Mouse (Mus musculus) midbrain, embryonic 12.5 days (tissue): ENCODE measurements at regions not wholly inside any gene's neighbourhood (a gene's known extent, or its start where the extent isn't known, plus 50 kb on each side); places are given as distances from the start of the nearest gene placed in this dataset.

Experiments used
- ATAC-seq: fragments of 200-750 bp; cut with Nextera tagmentation; 2 replicates; pipeline ENCODE4 v1.8.0; 2017; ENCODE audit warnings: low read depth, moderate TSS enrichment, moderate library complexity; ENCODE audit not compliant: low FRiP score
- H3K27ac ChIP-seq: fragments of 300-500 bp; sonication (generic); replicated peaks from 2 replicates; pipeline ENCODE4 v1.5.1; 2016; ENCODE audit warnings: mild to moderate bottlenecking
- H3K27me3 ChIP-seq: fragments of 300-500 bp; sonication (generic); 2 replicates; pipeline ENCODE4 v1.6.1; 2016; ENCODE audit warnings: mild to moderate bottlenecking
- H3K36me3 ChIP-seq: fragments of 300-500 bp; sonication (generic); 2 replicates; pipeline ENCODE4 v1.6.1; 2016
- H3K4me1 ChIP-seq: fragments of 300-500 bp; sonication (generic); 2 replicates; pipeline ENCODE4 v1.6.1; 2016
- H3K4me2 ChIP-seq: fragments of 300-500 bp; sonication (generic); replicated peaks from 2 replicates; pipeline ENCODE4 v1.6.1; 2016; ENCODE audit warnings: mild to moderate bottlenecking, moderate library complexity
- H3K4me3 ChIP-seq: fragments of 300-500 bp; sonication (generic); 2 replicates; pipeline ENCODE4 v1.5.1; 2016; ENCODE audit warnings: mild to moderate bottlenecking
- H3K9ac ChIP-seq: fragments of 300-500 bp; sonication (generic); replicated peaks from 2 replicates; pipeline ENCODE4 v1.6.1; 2016; ENCODE audit warnings: mild to moderate bottlenecking, moderate library complexity
- H3K9me3 ChIP-seq: fragments of 300-500 bp; sonication (generic); 2 replicates; pipeline ENCODE4 v1.6.1; 2016; ENCODE audit warnings: mild to moderate bottlenecking
- WGBS: fragments of 180-500 bp; shearing (Covaris S2); methylation state at CpG from one replicate; pipeline ENCODE4 v1.1.7; 2016; 5-methylcytosine and 5-hydroxymethylcytosine counted together

DNA sequence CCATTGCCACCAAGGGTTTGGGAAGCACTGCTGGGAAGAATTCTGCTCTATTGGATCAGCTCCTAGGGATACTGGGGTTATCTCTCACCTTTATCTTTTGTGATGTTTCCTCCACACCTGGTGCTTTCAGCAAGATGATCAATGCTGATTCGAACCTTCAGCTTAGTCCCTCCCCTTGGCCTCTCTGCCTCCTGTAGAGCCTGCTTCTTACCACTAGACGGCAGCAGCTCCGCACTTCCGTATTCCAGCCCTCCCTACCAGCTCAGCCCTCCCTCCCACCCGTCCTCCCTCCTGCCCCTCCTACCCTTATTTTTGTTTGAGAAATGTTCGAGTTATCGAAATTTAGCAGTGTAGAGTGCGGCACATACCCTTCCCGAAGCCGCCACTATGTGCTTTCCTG lies 55.5 kb upstream of the Itga11 start:
- Histone ChIP-seq H3K27me3 (no peaks in the 10 kb centered on the region), H3K4me1 (no peaks in the 10 kb centered on the region), H3K9me3 (no peaks in the 10 kb centered on the region), H3K4me2 (no peak overlapping the region), H3K36me3 (no peaks in the 10 kb centered on the region), H3K9ac (no peak overlapping the region), H3K4me3 (no peak overlapping the region), H3K27ac (no peak overlapping the region)
- 68% methylated on average over 10 of the region's 10 CpGs for WGBS
- ATAC-seq, result no peak

DNA sequence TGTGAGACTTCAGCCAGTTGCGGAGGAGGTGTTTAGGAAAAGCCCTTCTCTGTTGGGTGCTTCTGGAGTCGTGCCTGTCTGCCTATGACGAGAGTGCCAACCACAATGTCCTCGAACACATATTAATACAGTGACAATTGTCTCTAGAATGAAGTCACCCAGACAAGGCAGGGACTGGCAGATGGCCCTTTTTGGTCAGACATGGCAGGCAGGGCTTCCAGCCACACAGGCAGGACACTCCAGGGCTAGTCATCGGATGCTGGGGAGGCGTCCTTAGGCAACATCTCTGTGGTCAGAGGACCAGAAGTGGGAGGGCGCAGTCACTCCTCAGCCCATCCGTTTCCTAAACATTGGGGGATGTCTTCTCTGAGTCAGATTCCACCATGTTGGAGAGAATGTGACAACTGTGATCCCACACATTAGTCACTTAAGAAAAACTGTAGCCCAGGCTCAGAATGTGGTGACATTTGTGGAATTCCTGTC lies 53.0 kb upstream of the Itga11 start:
- Histone ChIP-seq H3K9me3 (no peaks in the 10 kb centered on the region), H3K36me3 (no peaks in the 10 kb centered on the region), H3K27me3 (no peaks in the 10 kb centered on the region), H3K4me1 (no peaks in the 10 kb centered on the region), H3K4me2 (no peak overlapping the region), H3K27ac (no peak overlapping the region), H3K9ac (no peak overlapping the region), H3K4me3 (no peak overlapping the region)
- 84% methylated on average over 8 of the region's 8 CpGs for WGBS
- ATAC-seq, result no peak

DNA sequence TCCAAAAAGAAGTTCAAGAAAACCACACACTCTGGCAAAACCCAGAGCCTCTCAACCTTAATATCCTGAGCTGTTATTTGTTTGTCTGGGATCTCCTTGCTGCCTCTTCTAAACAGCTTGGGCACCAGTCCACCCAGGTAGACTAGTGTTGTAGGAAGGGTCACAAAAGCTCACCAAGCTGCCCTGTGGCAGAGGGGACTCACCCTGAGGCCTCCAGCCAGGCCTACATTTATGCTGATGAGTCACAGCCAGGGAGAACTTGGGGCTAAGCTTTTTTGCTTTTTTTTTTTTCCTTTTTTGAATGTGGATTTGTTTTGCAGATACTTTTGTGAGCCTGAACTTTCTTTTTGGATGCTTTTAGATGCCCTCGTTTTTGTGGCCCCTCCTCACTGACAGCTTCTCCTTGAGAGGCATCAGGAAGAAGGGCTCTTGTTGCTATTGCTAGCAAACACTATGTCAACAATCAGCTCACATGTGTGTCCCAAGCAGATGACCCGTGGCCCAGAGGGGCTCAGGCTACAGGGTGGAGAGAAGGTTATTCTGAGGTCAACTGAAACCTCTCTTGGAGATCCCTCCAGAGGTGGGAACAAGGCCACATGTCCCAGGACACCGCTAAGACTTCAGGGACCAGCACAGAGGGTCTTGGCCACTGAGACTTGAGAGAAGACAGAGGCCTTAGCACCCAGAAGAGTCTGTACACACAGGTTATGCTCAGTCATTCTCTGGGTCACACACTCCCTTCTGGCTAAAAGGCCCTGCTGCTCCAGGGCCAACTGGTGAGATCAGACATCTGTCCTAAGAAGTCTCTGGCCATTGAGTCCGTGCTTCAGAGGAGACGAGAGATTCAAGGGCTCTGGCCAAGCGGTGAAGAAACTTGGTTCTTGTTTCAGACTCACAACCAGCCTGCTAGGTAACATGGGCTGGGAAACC lies 50.3 kb upstream of the Itga11 start:
- ATAC-seq, result no peak
- Histone ChIP-seq H3K4me1 (no peaks in the 10 kb centered on the region), H3K27me3 (no peaks in the 10 kb centered on the region), H3K9me3 (no peaks in the 10 kb centered on the region), H3K9ac (no peak overlapping the region), H3K4me2 (no peak overlapping the region), H3K27ac (no peak overlapping the region), H3K36me3 (no peaks in the 10 kb centered on the region), H3K4me3 (no peak overlapping the region)
- 67% methylated on average over 6 of the region's 6 CpGs for WGBS
